Comparison of ENCODE assay signal across 27 mouse cellular contexts in the genomic region with DNA sequence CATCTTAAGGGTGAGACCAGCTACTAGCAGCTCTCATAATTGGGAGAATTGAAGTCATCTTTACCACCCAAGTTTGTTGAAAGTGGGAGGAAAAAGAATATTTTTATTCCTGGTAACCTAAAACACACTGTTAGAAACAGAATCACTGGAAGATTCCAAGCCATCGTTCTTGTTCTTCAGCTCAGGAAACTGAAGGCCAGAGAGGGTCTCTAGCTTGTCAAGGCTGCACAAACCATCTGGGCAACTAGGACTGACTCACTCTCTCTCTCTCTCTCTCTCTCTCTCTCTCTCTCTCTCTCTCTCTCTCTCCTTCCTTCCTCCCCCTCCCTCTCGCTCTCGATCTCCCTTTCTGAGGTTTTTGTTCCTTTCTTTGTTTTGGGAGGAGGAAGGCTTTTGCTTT. TPM values are rescaled to one million over a fixed set of nuclear protein-coding genes. Genes with fewer than 3 reads are reported as not detected.
DNase-seq lines count a peak whose midpoint lies in the region; ATAC-seq and TF ChIP-seq lines count a peak whose summit lies in the region.
"Had no signal": no experiment of that assay in that cellular context is flagged by ENCODE, and none has a peak within 500 bp of the region (broad histone marks: within the 10 kb centered on the region; RNA-seq: fewer than 3 reads in every experiment).

No protein-coding gene starts in this region.

- ATAC-seq in stomach, embryonic 14.5 days (ENCODE audit: insufficient number of reproducible peaks, insufficient read depth, low FRiP score, low read depth) = no peak
- no peak for ATAC-seq in stomach, postnatal 0 days (ENCODE audit: low FRiP score, low TSS enrichment)
- ATAC-seq: forebrain, postnatal 0 days; hindbrain, embryonic 16.5 days; liver, embryonic 12.5 days; liver, postnatal 0 days; midbrain, embryonic 15.5 days; Patski had no signal

- 63% methylated on average over 3 of the region's 3 CpGs for WGBS in kidney, adult 2 months
- 37% methylated on average over 3 of the region's 3 CpGs for WGBS in stomach, embryonic 14.5 days
- 50% methylated on average over 3 of the region's 3 CpGs for WGBS in stomach, postnatal 0 days

- H3K4me3 ChIP-seq in kidney, adult 2 months (ENCODE audit: insufficient read depth, low read depth, low read length) = no peak overlapping the region
- no peak overlapping the region for H3K4me3 ChIP-seq in stomach, embryonic 14.5 days (ENCODE audit: low read depth, low read length)
- H3K4me3 ChIP-seq in stomach, postnatal 0 days (ENCODE audit: low read depth, low read length) = no peak overlapping the region
- H3K4me3 ChIP-seq: embryonic facial prominence, embryonic 15.5 days; forebrain, embryonic 12.5 days; liver, embryonic 12.5 days; midbrain, embryonic 15.5 days; neural tube, embryonic 15.5 days had no signal

- TF ChIP-seq CTCF in kidney, adult 2 months (conservative IDR thresholded peaks at IDR 0.05; ENCODE audit: insufficient read depth, insufficient read length, low read depth, low read length) = no peak
- no peak for TF ChIP-seq CTCF in stomach, postnatal 0 days (IDR thresholded peaks at IDR 0.05; ENCODE audit: low read depth)

- no peaks in the 10 kb centered on the region for H3K9me3 ChIP-seq in stomach, embryonic 14.5 days (ENCODE audit: control insufficient read depth, low read depth, low read length)
- no peaks in the 10 kb centered on the region for H3K9me3 ChIP-seq in stomach, postnatal 0 days (ENCODE audit: control insufficient read depth, low read length)
- H3K9me3 ChIP-seq: embryonic facial prominence, embryonic 15.5 days; forebrain, embryonic 12.5 days; liver, embryonic 12.5 days; neural tube, embryonic 15.5 days had no signal

- no peaks in the 10 kb centered on the region for H3K27me3 ChIP-seq in kidney, adult 2 months (replicated peaks; ENCODE audit: control insufficient read depth, insufficient read depth, low read length)
- H3K27me3 ChIP-seq in stomach, embryonic 14.5 days (ENCODE audit: control insufficient read depth, insufficient read depth, low read length) = no peaks in the 10 kb centered on the region
- H3K27me3 ChIP-seq in stomach, postnatal 0 days (ENCODE audit: control insufficient read depth, insufficient read depth, low read length) = no peaks in the 10 kb centered on the region
- H3K27me3 ChIP-seq: embryonic facial prominence, embryonic 15.5 days; forebrain, embryonic 12.5 days; liver, embryonic 12.5 days; midbrain, embryonic 15.5 days; neural tube, embryonic 15.5 days; Patski had no signal

- no peak for TF ChIP-seq POLR2A in kidney, adult 2 months (IDR thresholded peaks at IDR 0.05; ENCODE audit: low read depth, low read length)

- no peaks in the 10 kb centered on the region for H3K36me3 ChIP-seq in kidney, adult 2 months (ENCODE audit: control insufficient read depth, insufficient read depth, low read length)
- H3K36me3 ChIP-seq in stomach, embryonic 14.5 days (ENCODE audit: control insufficient read depth, insufficient read depth, low read length) = no peaks in the 10 kb centered on the region
- H3K36me3 ChIP-seq in stomach, postnatal 0 days (ENCODE audit: control insufficient read depth, insufficient read depth, low read length) = no peaks in the 10 kb centered on the region
- H3K36me3 ChIP-seq: embryonic facial prominence, embryonic 15.5 days; forebrain, embryonic 12.5 days; liver, embryonic 12.5 days; midbrain, embryonic 15.5 days; neural tube, embryonic 15.5 days had no signal

- H3K27ac ChIP-seq in kidney, adult 2 months (ENCODE audit: insufficient read depth, low read depth, low read length) = peak overlapping the region; percentile 39; the same call in 1 of the 2 replicates
- H3K27ac ChIP-seq in stomach, embryonic 14.5 days (ENCODE audit: low read length) = peak overlapping the region; percentile 66; the same call in 1 of the 2 replicates
- no peak overlapping the region for H3K27ac ChIP-seq in stomach, postnatal 0 days (replicated peaks)
- H3K27ac ChIP-seq: embryonic facial prominence, embryonic 15.5 days; forebrain, embryonic 12.5 days; liver, embryonic 12.5 days; macrophage; midbrain, embryonic 15.5 days; neural tube, embryonic 15.5 days had no signal

- no peak for DNase-seq in kidney, adult 2 months
- DNase-seq in kidney, postnatal 25 days = no peak
- DNase-seq in kidney, postnatal 10 days = peak; percentile 53
- no peak for DNase-seq in kidney, adult 18-20 months
- DNase-seq in stomach, postnatal 0 days (ENCODE audit: low spot score) = no peak
- DNase-seq in adrenal gland, adult 8-10 months = no peak
- DNase-seq: adrenal gland, postnatal 14 days; cerebellum, adult 11 months; cerebellum, adult 9-10 months; cerebellum, postnatal 36 days; forebrain, postnatal 0 days; gastrocnemius, postnatal 14 days; heart, postnatal 14 days; layer of hippocampus, adult 9-11 months; liver, postnatal 0 days; lung, postnatal 10 days; retina, postnatal 1 day; right cerebral cortex, postnatal 25 days had no signal

- TF ChIP-seq EP300 in stomach, postnatal 0 days (optimal IDR thresholded peaks at IDR 0.05) = no peak

- no peaks in the 10 kb centered on the region for H3K4me1 ChIP-seq in kidney, adult 2 months (ENCODE audit: control insufficient read depth, insufficient read depth, low read length)
- H3K4me1 ChIP-seq in stomach, embryonic 14.5 days (ENCODE audit: control insufficient read depth, insufficient read depth, low read length) = peaks cover 6% of the 10 kb centered on the region
- no peaks in the 10 kb centered on the region for H3K4me1 ChIP-seq in stomach, postnatal 0 days (replicated peaks; ENCODE audit: control insufficient read depth, insufficient read depth)

- no peak overlapping the region for H3K9ac ChIP-seq in stomach, embryonic 14.5 days (replicated peaks; ENCODE audit: low read depth, low read length)
- no peak overlapping the region for H3K9ac ChIP-seq in stomach, postnatal 0 days (ENCODE audit: low read length)
- H3K9ac ChIP-seq: embryonic facial prominence, embryonic 15.5 days; forebrain, embryonic 12.5 days; forebrain, postnatal 0 days; liver, embryonic 12.5 days; liver, postnatal 0 days; midbrain, embryonic 15.5 days; neural tube, embryonic 15.5 days had no signal

- H3K4me2 ChIP-seq in stomach, embryonic 14.5 days (replicated peaks; ENCODE audit: low read depth, low read length) = no peak overlapping the region
- H3K4me2 ChIP-seq in stomach, postnatal 0 days (replicated peaks; ENCODE audit: low read depth) = no peak overlapping the region
- H3K4me2 ChIP-seq: embryonic facial prominence, embryonic 15.5 days; forebrain, embryonic 12.5 days; liver, embryonic 12.5 days; midbrain, embryonic 15.5 days; neural tube, embryonic 15.5 days had no signal

RNA-seq across cellular contexts. Expression of gene Rock2, which starts 33.7 kb away (rescaled TPM):
- 4.4 and 5.9 TPM in 2 replicates for polyA plus RNA-seq in kidney, adult 2 months (2012; rRNA removed)
- 25.5 and 25.8 TPM in 2 replicates for polyA plus RNA-seq in stomach, embryonic 14.5 days (2014; fragmentation: Nextera tagmentation; extraction: Ambion mirVana)
- polyA plus RNA-seq in stomach, postnatal 0 days (2015; fragmentation: Nextera tagmentation; extraction: Ambion mirVana) = 12.1 and 13.3 TPM in 2 replicates
- total RNA-seq in adrenal gland, adult 8-10 months (2022) = 100 to 1,000 TPM in 2 of 4 experiments, 10 to 100 TPM in 2; 75.8 to 109 (median 89.6) TPM

RNA-seq across cellular contexts. Expression of gene E2f6, which starts 50.2 kb away (rescaled TPM):
- polyA plus RNA-seq in kidney, adult 2 months (2012; rRNA removed) = 14.7 and 15.5 TPM in 2 replicates
- 48.4 and 49.1 TPM in 2 replicates for polyA plus RNA-seq in stomach, embryonic 14.5 days (2014; fragmentation: Nextera tagmentation; extraction: Ambion mirVana)
- 12.5 and 12.7 TPM in 2 replicates for polyA plus RNA-seq in stomach, postnatal 0 days (2015; fragmentation: Nextera tagmentation; extraction: Ambion mirVana)
- 10 to 100 TPM; 41.5 to 55.0 (median 44.9) TPM for total RNA-seq in adrenal gland, adult 8-10 months (2022)
